Comparison of ENCODE assay signal across 8 mouse cellular contexts in the genomic region with DNA sequence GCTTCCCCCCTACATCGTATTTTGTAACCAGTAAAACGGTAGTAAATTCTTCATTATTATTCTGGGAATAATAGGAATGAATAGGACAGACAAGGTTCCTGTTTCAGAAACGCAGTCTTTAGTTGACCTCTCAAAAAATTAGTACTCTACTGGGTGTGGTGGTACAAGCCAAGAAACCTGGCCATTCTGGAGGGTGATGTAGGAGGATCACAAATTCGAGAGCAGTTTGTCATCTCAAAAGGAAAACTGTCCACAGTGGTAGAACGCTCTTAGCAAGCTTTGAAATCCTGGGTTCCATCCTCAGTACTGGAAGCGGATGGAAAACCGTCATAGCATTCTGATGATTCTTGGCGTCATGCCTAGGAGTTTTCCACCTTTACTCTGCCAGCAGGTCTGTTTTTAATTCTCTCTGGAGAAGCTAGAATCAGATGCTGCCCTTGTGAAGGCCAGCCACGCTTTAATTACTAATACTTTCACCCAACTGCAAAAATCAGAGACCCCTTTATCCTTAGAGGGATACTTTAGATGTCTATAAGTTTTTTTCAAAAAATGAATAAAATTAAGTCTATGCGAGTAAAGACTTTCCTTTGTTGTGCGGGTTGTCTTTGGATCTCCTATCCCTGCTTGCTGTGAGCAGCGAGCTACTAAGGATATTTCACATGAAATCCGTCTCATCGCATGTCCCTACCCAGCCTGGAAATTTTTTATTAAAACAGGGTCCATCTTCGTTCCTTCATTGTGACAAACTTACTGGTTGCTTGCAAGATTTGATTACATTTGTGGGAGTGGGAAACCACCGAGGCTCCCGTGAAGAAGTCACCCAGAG. TPM values are rescaled to one million over a fixed set of nuclear protein-coding genes. Genes with fewer than 3 reads are reported as not detected.
A peak's percentile ranks its signal among the peaks of the same experiment; 100 is the strongest.
DNase-seq lines count a peak whose midpoint lies in the region; ATAC-seq and TF ChIP-seq lines count a peak whose summit lies in the region.

No protein-coding gene starts in this region.

- H3K27me3 ChIP-seq in limb, embryonic 13.5 days, result no peaks in the 10 kb centered on the region

- H3K36me3 ChIP-seq in limb, embryonic 13.5 days, result peaks cover 6% of the 10 kb centered on the region

- DNase-seq in urinary bladder, postnatal 36 days (ENCODE audit: low spot score in 2 of 2), result peak; percentile 5 to 17
- no peak for DNase-seq in urinary bladder, postnatal 4 days (ENCODE audit: low spot score in 2 of 2)
- DNase-seq in heart, adult 11 months, result peak; percentile 93
- DNase-seq in kidney, adult 18-20 months, result peak; percentile 43
- DNase-seq in spleen, adult 12 weeks (ENCODE audit: low spot score), result no peak

- H3K4me1 ChIP-seq in cortical plate, adult 2 months (ENCODE audit: control insufficient read depth, insufficient read depth, low read length), result peaks cover 4% of the 10 kb centered on the region; the same call in 1 of the 2 replicates
- peaks cover 24% of the 10 kb centered on the region for H3K4me1 ChIP-seq in limb, embryonic 13.5 days
- no peaks in the 10 kb centered on the region for H3K4me1 ChIP-seq in olfactory bulb, adult 2 months (ENCODE audit: control insufficient read depth, insufficient read depth, low read length)

- no peak for ATAC-seq in limb, embryonic 13.5 days (ENCODE audit: low FRiP score, low read depth)

- no peak for TF ChIP-seq POLR2A in cortical plate, adult 2 months (IDR thresholded peaks at IDR 0.05; ENCODE audit: extremely low read depth, insufficient read depth, low read length)
- no peak for TF ChIP-seq POLR2A in olfactory bulb, adult 2 months (IDR thresholded peaks at IDR 0.05; ENCODE audit: insufficient read depth, low read depth, low read length)

- no peaks in the 10 kb centered on the region for H3K9me3 ChIP-seq in limb, embryonic 13.5 days

- H3K9ac ChIP-seq in limb, embryonic 13.5 days, result peak overlapping the region; percentile 48

- peak overlapping the region; percentile 73 for H3K4me2 ChIP-seq in limb, embryonic 13.5 days (replicated peaks)

- H3K27ac ChIP-seq in cortical plate, adult 2 months (ENCODE audit: insufficient read depth, low read length), result peak overlapping the region; percentile 57; the same call in 1 of the 2 replicates
- H3K27ac ChIP-seq in limb, embryonic 13.5 days, result peak overlapping the region; percentile 83
- peak overlapping the region; percentile 87 for H3K27ac ChIP-seq in olfactory bulb, adult 2 months (ENCODE audit: insufficient read depth, low read depth, low read length)

- H3K4me3 ChIP-seq in cortical plate, adult 2 months (ENCODE audit: insufficient read depth, low read length), result peak overlapping the region; percentile 85
- H3K4me3 ChIP-seq in limb, embryonic 13.5 days, result peak overlapping the region; percentile 69
- peak overlapping the region; percentile 45 for H3K4me3 ChIP-seq in olfactory bulb, adult 2 months (ENCODE audit: insufficient read depth, low read depth, low read length)

- no peak for TF ChIP-seq CTCF in cortical plate, adult 2 months (IDR thresholded peaks at IDR 0.05; ENCODE audit: extremely low read depth, insufficient read depth, low read length)
- no peak for TF ChIP-seq CTCF in olfactory bulb, adult 2 months (IDR thresholded peaks at IDR 0.05; ENCODE audit: insufficient read depth, low read depth, low read length)

- 23% methylated on average over 17 of the region's 17 CpGs for WGBS in limb, embryonic 13.5 days
- WGBS in olfactory bulb, adult 2 months, result 24% methylated on average over 17 of the region's 17 CpGs

RNA-seq across cellular contexts. Expression of a gene that starts 0.6 kb away (rescaled TPM):
- 91.8 and 95.9 TPM in 2 replicates for polyA plus RNA-seq in cortical plate, adult 2 months (2012; rRNA removed)
- 656 and 713 TPM in 2 replicates for polyA plus RNA-seq in limb, embryonic 13.5 days (2015; fragmentation: Nextera tagmentation; extraction: Ambion mirVana)
- polyA plus RNA-seq in olfactory bulb, adult 2 months (2012; ENCODE audit: insufficient read depth, insufficient read length, low replicate concordance, missing spikeins), result not detected in 2 replicates

RNA-seq across cellular contexts. Expression of a gene that starts 32.4 kb away (rescaled TPM):
- 4.5 and 4.7 TPM in 2 replicates for polyA plus RNA-seq in cortical plate, adult 2 months (2012; rRNA removed)
- polyA plus RNA-seq in limb, embryonic 13.5 days (2015; fragmentation: Nextera tagmentation; extraction: Ambion mirVana), result 9.4 and 10.0 TPM in 2 replicates
- polyA plus RNA-seq in olfactory bulb, adult 2 months (2012; ENCODE audit: insufficient read depth, insufficient read length, low replicate concordance, missing spikeins), result not detected in 2 replicates

RNA-seq across cellular contexts. Expression of a gene that starts 55.8 kb away (rescaled TPM):
- polyA plus RNA-seq in cortical plate, adult 2 months (2012; rRNA removed), result 0.09 and 0.19 TPM in 2 replicates
- polyA plus RNA-seq in limb, embryonic 13.5 days (2015; fragmentation: Nextera tagmentation; extraction: Ambion mirVana), result 0.04 and 0.06 TPM in 2 replicates
- not detected in 2 replicates for polyA plus RNA-seq in olfactory bulb, adult 2 months (2012; ENCODE audit: insufficient read depth, insufficient read length, low replicate concordance, missing spikeins)

Comparison
In these comparisons a context has a peak if more than half of its experiments do, and no peak if none do; other contexts are left out.
1. DNase-seq: peak in urinary bladder, postnatal 36 days (2 of 2), heart, adult 11 months (single experiment) and kidney, adult 18-20 months (single experiment); none in urinary bladder, postnatal 4 days (0 of 2) and spleen, adult 12 weeks (single experiment).
2. Peak in every context shown above with its lines, with median percentiles within 50 percentile points of each other: H3K27ac ChIP-seq and H3K4me3 ChIP-seq.